Mouse (Mus musculus) CH12.LX (cell line): Measurements from ENCODE around the gene Psmd12. TPM values are rescaled to one million over a fixed set of nuclear protein-coding genes. Genes with fewer than 3 reads are reported as not detected.

ENCODE experiments used
- DNase-seq: peaks from one replicate; pipeline ENCODE4 v3.0.0-alpha.2; 2013; ENCODE audit errors: extremely low read depth
- H3K27ac ChIP-seq: 2 replicates; pipeline ENCODE4 v1.5.1; 2012; ENCODE audit warnings: low read depth, mild to moderate bottlenecking, control low read depth, moderate library complexity; ENCODE audit not compliant: insufficient read depth
- H3K27me3 ChIP-seq: replicated peaks from 2 replicates; pipeline ENCODE3; 2012; ENCODE audit warnings: inconsistent platforms
- H3K36me3 ChIP-seq, 2 experiments: replicated peaks in 1 of 2; 2 replicates each; pipeline versions ENCODE3 to v1.6.1; 2012; ENCODE audit warnings: inconsistent platforms in 1 of 2, low read length in 1 of 2, mild to moderate bottlenecking in 1 of 2, mixed read lengths in 1 of 2, moderate library complexity in 1 of 2; ENCODE audit not compliant: control insufficient read depth in 1 of 2, insufficient read depth in 1 of 2
- H3K4me1 ChIP-seq, 2 experiments: 2 replicates each; pipeline ENCODE4 v1.6.1; 2012; ENCODE audit warnings: inconsistent platforms in 1 of 2, moderate library complexity in 1 of 2; ENCODE audit not compliant: insufficient read depth in 2 of 2, control insufficient read depth in 1 of 2
- H3K4me2 ChIP-seq: 2 replicates; pipeline ENCODE4 v1.6.1; 2012; ENCODE audit warnings: low read depth, mild to moderate bottlenecking, control low read depth; ENCODE audit not compliant: poor library complexity, insufficient read depth, severe bottlenecking
- H3K4me3 ChIP-seq, 3 experiments: fragments of 150-350 bp in 1 of 3; sonication (generic) in 1 of 3; replicated peaks in 1 of 3; 2 replicates each; pipeline versions ENCODE3 to v1.5.1; 2011 to 2012; ENCODE audit warnings: low read depth in 2 of 3, low read length in 2 of 3, mild to moderate bottlenecking in 2 of 3, moderate library complexity in 2 of 3, control low read depth in 1 of 3, improper control_type of control experiment in 1 of 3, inconsistent platforms in 1 of 3, mixed read lengths in 1 of 3; ENCODE audit not compliant: poor library complexity in 1 of 3
- H3K79me2 ChIP-seq: replicated peaks from 2 replicates; pipeline ENCODE4 v1.6.1; 2012; ENCODE audit warnings: mild to moderate bottlenecking, moderate library complexity; ENCODE audit not compliant: control insufficient read depth, poor library complexity, insufficient read depth, severe bottlenecking; ENCODE audit errors: extremely low read depth
- H3K9ac ChIP-seq: 2 replicates; pipeline ENCODE4 v1.6.1; 2012; ENCODE audit warnings: low read depth, mild to moderate bottlenecking, control low read depth, moderate library complexity; ENCODE audit not compliant: insufficient read depth
- H3K9me3 ChIP-seq: replicated peaks from 2 replicates; pipeline ENCODE3; 2012; ENCODE audit warnings: low read length, inconsistent platforms, mixed read lengths
- BHLHE40 ChIP-seq: IDR thresholded peaks from 2 replicates; pipeline ENCODE4 v1.6.1; 2011; ENCODE audit warnings: mild to moderate bottlenecking, low read depth, low read length, improper control_type of control experiment
- CHD1 ChIP-seq: IDR thresholded peaks from 2 replicates; pipeline ENCODE4 v1.6.1; 2012; ENCODE audit warnings: low read depth, low read length, improper control_type of control experiment, inconsistent platforms
- CHD2 ChIP-seq: IDR thresholded peaks from 2 replicates; pipeline ENCODE4 v1.6.1; 2011; ENCODE audit warnings: low read length, improper control_type of control experiment
- CTCF ChIP-seq, 2 experiments: IDR thresholded peaks in 1 of 2; conservative IDR thresholded peaks in 1 of 2; 2 replicates each; pipeline ENCODE4 v1.5.1; 2011 to 2012; ENCODE audit warnings: low read depth in 2 of 2, low read length in 2 of 2, improper control_type of control experiment in 1 of 2, inconsistent platforms in 1 of 2, mild to moderate bottlenecking in 1 of 2, moderate library complexity in 1 of 2
- ELF1 ChIP-seq: IDR thresholded peaks from 2 replicates; pipeline ENCODE4 v1.6.1; 2014; ENCODE audit warnings: low read depth, mild to moderate bottlenecking, inconsistent platforms, low read length, improper control_type of control experiment
- EP300 ChIP-seq: IDR thresholded peaks from 2 replicates; pipeline ENCODE4 v1.6.1; 2011; ENCODE audit warnings: low read length, improper control_type of control experiment
- ETS1 ChIP-seq: conservative IDR thresholded peaks from 2 replicates; pipeline ENCODE4 v1.6.1; 2012; ENCODE audit warnings: low read depth, mild to moderate bottlenecking, inconsistent platforms, low read length, improper control_type of control experiment, moderate library complexity
- GABPA ChIP-seq: IDR thresholded peaks from 2 replicates; pipeline ENCODE4 v1.6.1; 2012; ENCODE audit warnings: low read depth, low read length, improper control_type of control experiment, inconsistent platforms; ENCODE audit not compliant: insufficient replicate concordance
- JUN ChIP-seq: IDR thresholded peaks from 2 replicates; pipeline ENCODE4 v1.6.1; 2011; ENCODE audit warnings: low read depth, mild to moderate bottlenecking, low read length, improper control_type of control experiment, moderate library complexity; ENCODE audit not compliant: insufficient read depth
- JUND ChIP-seq: conservative IDR thresholded peaks from 2 replicates; pipeline ENCODE4 v1.6.1; 2011; ENCODE audit warnings: low read depth, low read length, improper control_type of control experiment
- KAT2A ChIP-seq: IDR thresholded peaks from 2 replicates; pipeline ENCODE4 v1.6.1; 2012; ENCODE audit warnings: low read length, improper control_type of control experiment, inconsistent platforms; ENCODE audit not compliant: insufficient replicate concordance
- MAFK ChIP-seq: IDR thresholded peaks from 2 replicates; pipeline ENCODE4 v1.6.1; 2011; ENCODE audit warnings: low read length, improper control_type of control experiment; ENCODE audit not compliant: insufficient replicate concordance
- MAZ ChIP-seq: IDR thresholded peaks from 2 replicates; pipeline ENCODE4 v1.6.1; 2012; ENCODE audit warnings: low read depth, mild to moderate bottlenecking, inconsistent platforms, low read length, improper control_type of control experiment, moderate library complexity
- MEF2A ChIP-seq: IDR thresholded peaks from 2 replicates; pipeline ENCODE4 v1.6.1; 2014; ENCODE audit warnings: low read depth, mild to moderate bottlenecking, inconsistent platforms, low read length, improper control_type of control experiment, borderline replicate concordance
- MXI1 ChIP-seq: IDR thresholded peaks from 2 replicates; pipeline ENCODE4 v1.6.1; 2011; ENCODE audit warnings: mild to moderate bottlenecking, low read depth, low read length, improper control_type of control experiment
- MYC ChIP-seq: IDR thresholded peaks from 2 replicates; pipeline ENCODE4 v1.6.1; 2011; ENCODE audit warnings: low read depth, mild to moderate bottlenecking, improper control_type of control experiment, low read length
- NELFE ChIP-seq: IDR thresholded peaks from 2 replicates; pipeline ENCODE4 v1.6.1; 2011; ENCODE audit warnings: low read depth, low read length, improper control_type of control experiment
- NRF1 ChIP-seq: IDR thresholded peaks from 2 replicates; pipeline ENCODE4 v1.6.1; 2014; ENCODE audit warnings: low read depth, mild to moderate bottlenecking, inconsistent platforms, low read length, improper control_type of control experiment, moderate library complexity
- PAX5 ChIP-seq: IDR thresholded peaks from 2 replicates; pipeline ENCODE4 v1.6.1; 2012; ENCODE audit warnings: low read length, inconsistent platforms, mixed read lengths
- POLR2A ChIP-seq: IDR thresholded peaks from 2 replicates; pipeline ENCODE4 v1.6.1; 2011; ENCODE audit warnings: low read depth, mild to moderate bottlenecking, improper control_type of control experiment, low read length
- POLR2AphosphoS2 ChIP-seq: IDR thresholded peaks from 2 replicates; pipeline ENCODE4 v1.6.1; 2011; ENCODE audit warnings: low read depth, low read length, improper control_type of control experiment
- RCOR1 ChIP-seq: conservative IDR thresholded peaks from 2 replicates; pipeline ENCODE4 v1.6.1; 2012; ENCODE audit warnings: low read depth, mild to moderate bottlenecking, inconsistent platforms, low read length, improper control_type of control experiment
- SIN3A ChIP-seq: IDR thresholded peaks from 2 replicates; pipeline ENCODE4 v1.6.1; 2012; ENCODE audit warnings: low read length, improper control_type of control experiment, inconsistent platforms
- SMC3 ChIP-seq: IDR thresholded peaks from 2 replicates; pipeline ENCODE4 v1.6.1; 2011; ENCODE audit warnings: low read depth, low read length, improper control_type of control experiment
- TBP ChIP-seq: conservative IDR thresholded peaks from 2 replicates; pipeline ENCODE4 v1.6.1; 2011; ENCODE audit warnings: low read depth, low read length, improper control_type of control experiment
- TCF12 ChIP-seq: IDR thresholded peaks from 2 replicates; pipeline ENCODE4 v1.6.1; 2014; ENCODE audit warnings: low read depth, mild to moderate bottlenecking, inconsistent platforms, low read length, improper control_type of control experiment
- UBTF ChIP-seq: IDR thresholded peaks from 2 replicates; pipeline ENCODE4 v1.6.1; 2012; ENCODE audit warnings: low read depth, mild to moderate bottlenecking, inconsistent platforms, low read length, improper control_type of control experiment, moderate library complexity
- USF1 ChIP-seq: IDR thresholded peaks from 2 replicates; pipeline ENCODE4 v1.6.1; 2014; ENCODE audit warnings: low read depth, mild to moderate bottlenecking, inconsistent platforms, low read length, improper control_type of control experiment
- USF2 ChIP-seq: conservative IDR thresholded peaks from 2 replicates; pipeline ENCODE4 v1.6.1; 2011; ENCODE audit warnings: low read depth, low read length, improper control_type of control experiment
- ZC3H11A ChIP-seq: IDR thresholded peaks from 2 replicates; pipeline ENCODE4 v1.6.1; 2012; ENCODE audit warnings: low read depth, mild to moderate bottlenecking, inconsistent platforms, low read length, improper control_type of control experiment
- ZKSCAN1 ChIP-seq: IDR thresholded peaks from 2 replicates; pipeline ENCODE4 v1.6.1; 2012; ENCODE audit warnings: low read depth, inconsistent platforms, low read length, improper control_type of control experiment, borderline replicate concordance
- ZNF384 ChIP-seq: IDR thresholded peaks from 2 replicates; pipeline ENCODE4 v1.6.1; 2012; ENCODE audit warnings: low read depth, low read length, improper control_type of control experiment, inconsistent platforms
- dilution Hi-C: fragments of 300-500 bp; cut with MboI; formaldehyde crosslinking; loops from 2 replicates; pipeline ENCODE4 v1.14.3; 2020; ENCODE audit warnings: low sequenced_read_pairs; ENCODE audit not compliant: extremely low pct_unique_long_range_greater_than_20kb, extremely low pct_ligation_motif_present
- in situ Hi-C: fragments of 300-500 bp; cut with MboI; formaldehyde crosslinking; loops from 3 replicates; pipeline ENCODE4 v1.14.3; 2019; ENCODE audit warnings: low sequenced_read_pairs, low pct_ligation_motif_present, low pct_unique_long_range_greater_than_20kb, mixed read lengths
- polyA plus RNA-seq: library from polyadenylated mRNA; unstranded; fragments of >175 nt; gene quantifications from 2 replicates; pipeline ENCODE4 v1.2.1, GENCODE M21; 2012; ENCODE audit warnings: low read depth; ENCODE audit not compliant: insufficient read length
- total RNA-seq, 2 experiments: library from RNA; depleted of rRNA; stranded (reverse); fragments of 300-350 nt in 1 of 2; fragments of >200 nt in 1 of 2; gene quantifications; 2 replicates each; pipeline ENCODE4 v1.2.3; 2012 to 2014

The Psmd12 gene
- total and polyA plus RNA-seq, 3 experiments: 108 to 257 (median 151) TPM

- Histone ChIP-seq H3K79me2 (no peaks in the 10 kb centered on the region), H3K9me3 (no peaks in the 10 kb centered on the region), H3K27ac (no peak overlapping the region), H3K36me3 (peaks cover 0 to 3% of the 10 kb centered on the region in 2 experiments), H3K4me1 (peaks cover 8 to 56% of the 10 kb centered on the region in 2 experiments), H3K4me3 (no peak overlapping the region), H3K9ac (no peak overlapping the region), H3K27me3 (no peaks in the 10 kb centered on the region), H3K4me2 (no peak overlapping the region)
- DNase-seq: no peak
- in situ Hi-C loops (loop anchor here (10.0 kb wide), 1 partner anchor 55 kb away; no protein-coding TSS in a partner anchor), dilution Hi-C loops (no loop called here)
- TF ChIP-seq JUN: no peak
- no peak for TF ChIP-seq MEF2A
- no peak for TF ChIP-seq SIN3A
- TF ChIP-seq CHD1: no peak
- no peak for TF ChIP-seq NRF1
- TF ChIP-seq EP300: no peak
- TF ChIP-seq POLR2AphosphoS2: no peak
- TF ChIP-seq NELFE: no peak
- no peak for TF ChIP-seq MXI1
Measured at GRCm38 (mm10) chr11:107450097-107450496, 29.2 kb upstream of the Psmd12 start.

DNA sequence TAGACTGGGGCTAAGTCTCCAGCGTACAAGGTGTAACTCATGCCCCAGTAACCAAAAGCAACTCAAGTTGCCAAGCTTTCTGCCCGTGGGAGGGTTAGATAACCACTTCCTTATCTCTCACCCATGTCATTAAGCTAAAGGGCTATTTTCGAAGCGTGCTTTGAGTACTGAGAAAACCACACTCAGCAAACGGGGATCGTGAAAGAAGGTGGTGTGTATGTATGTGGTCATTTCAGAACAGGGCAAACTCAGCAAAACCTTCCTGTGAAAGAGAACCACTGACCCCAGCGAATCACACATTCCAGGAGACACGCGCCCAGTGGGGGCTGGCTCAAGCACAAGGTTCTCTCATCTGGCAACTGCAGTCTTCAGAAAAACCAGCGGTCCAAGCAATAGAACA is 28.2 kb upstream of the Psmd12 start:
- Histone ChIP-seq H3K27ac (no peak overlapping the region), H3K4me1 (peaks cover 8 to 50% of the 10 kb centered on the region in 2 experiments), H3K4me2 (peak overlapping the region; percentile 27; the same call in 1 of the 2 replicates), H3K36me3 (peaks cover 0 to 3% of the 10 kb centered on the region in 2 experiments), H3K4me3 (no peak overlapping the region), H3K27me3 (no peaks in the 10 kb centered on the region), H3K9ac (no peak overlapping the region), H3K9me3 (no peaks in the 10 kb centered on the region), H3K79me2 (no peaks in the 10 kb centered on the region)
- dilution Hi-C loops: no loop called here
- DNase-seq: peak; percentile 70
- in situ Hi-C loops: loop anchor here (10.0 kb wide), 1 partner anchor 56 kb away; no protein-coding TSS in a partner anchor
- TF ChIP-seq CTCF (conservative IDR thresholded peaks at IDR 0.05 in 1 of 2, IDR thresholded peaks at IDR 0.05 in 1 of 2; ENCODE audit: low read depth in 2 of 2, low read length in 2 of 2): no peak
- TF ChIP-seq USF2: no peak
- no peak for TF ChIP-seq SIN3A
- no peak for TF ChIP-seq CHD2
- no peak for TF ChIP-seq POLR2A
- TF ChIP-seq BHLHE40: peak; percentile 71
- no peak for TF ChIP-seq TBP
- no peak for TF ChIP-seq NELFE
- TF ChIP-seq MEF2A: peak; percentile 35; the same call in 1 of the 2 replicates
- TF ChIP-seq GABPA: no peak
- TF ChIP-seq ZNF384: no peak
- no peak for TF ChIP-seq CHD1
- TF ChIP-seq PAX5: no peak
- TF ChIP-seq ETS1: peak; percentile 67
- 0 out of 2 replicates have a peak, but pooled peaks have one; percentile 5 for TF ChIP-seq JUND
- TF ChIP-seq ELF1: peak; percentile 49
- TF ChIP-seq MYC: peak; percentile 63
- TF ChIP-seq ZC3H11A: no peak
- TF ChIP-seq TCF12: no peak
- no peak for TF ChIP-seq RCOR1
- no peak for TF ChIP-seq UBTF
- TF ChIP-seq MAZ: no peak; the same call in 1 of the 2 replicates
- TF ChIP-seq SMC3: no peak
- no peak for TF ChIP-seq KAT2A
- no peak for TF ChIP-seq USF1
- peak; percentile 76; the same call in 1 of the 2 replicates for TF ChIP-seq MAFK
- TF ChIP-seq EP300: peak; percentile 62
- TF ChIP-seq MXI1: no peak
- no peak for TF ChIP-seq NRF1
- TF ChIP-seq POLR2AphosphoS2: no peak
- TF ChIP-seq ZKSCAN1: no peak
